Mouse (Mus musculus) cerebellum, adult 11-12 months (tissue): Measurements from ENCODE around the gene Hoxd8.

ENCODE experiments used
- DNase-seq: peaks from one replicate; pipeline ENCODE4 v3.0.0; 2022

Gene Hoxd8

GRCm38 (mm10) chr2:74704393-74704998, at the start of gene Hoxd8:
TSS of gene Hoxd8 (plus strand) at chr2:74704615.
- no peak for DNase-seq

- DNase-seq, result no peak
Observed at GRCm38 (mm10) chr2:74654743-74655419, 49.5 kb upstream of the Hoxd8 start.

GRCm38 (mm10) chr2:74655420-74655781, 49.0 kb upstream of the Hoxd8 start:
- no peak for DNase-seq

GRCm38 (mm10) chr2:74655821-74656631, 48.4 kb upstream of the Hoxd8 start:
- no peak for DNase-seq

- no peak for DNase-seq
Observed at GRCm38 (mm10) chr2:74656632-74657021, 47.8 kb upstream of the Hoxd8 start.

- no peak for DNase-seq
Observed at GRCm38 (mm10) chr2:74657251-74658023, 47.0 kb upstream of the Hoxd8 start.

- no peak for DNase-seq
Observed at GRCm38 (mm10) chr2:74658024-74658666, 46.3 kb upstream of the Hoxd8 start.

GRCm38 (mm10) chr2:74658667-74659371, 45.6 kb upstream of the Hoxd8 start:
- no peak for DNase-seq

- DNase-seq, result no peak
Observed at GRCm38 (mm10) chr2:74659507-74660005, 44.9 kb upstream of the Hoxd8 start, which contains the start of gene Evx2. TSS of gene Evx2 (minus strand) at chr2:74659557.

- DNase-seq, result no peak
Observed at GRCm38 (mm10) chr2:74660421-74661375, 43.7 kb upstream of the Hoxd8 start.

GRCm38 (mm10) chr2:74661685-74662084, 42.7 kb upstream of the Hoxd8 start:
- no peak for DNase-seq

GRCm38 (mm10) chr2:74663291-74663925, 41.0 kb upstream of the Hoxd8 start:
- no peak for DNase-seq

- no peak for DNase-seq
Observed at GRCm38 (mm10) chr2:74666411-74666810, 38.0 kb upstream of the Hoxd8 start.

- no peak for DNase-seq
Observed at GRCm38 (mm10) chr2:74667191-74667841, 37.1 kb upstream of the Hoxd8 start.

- no peak for DNase-seq
Observed at GRCm38 (mm10) chr2:74667842-74668357, 36.5 kb upstream of the Hoxd8 start, which contains the start of gene Hoxd13. TSS of gene Hoxd13 (plus strand) at chr2:74668310.

GRCm38 (mm10) chr2:74668370-74669229, 35.8 kb upstream of the Hoxd8 start:
- DNase-seq, result no peak

GRCm38 (mm10) chr2:74669230-74669578, 35.2 kb upstream of the Hoxd8 start:
- DNase-seq, result no peak

- DNase-seq, result no peak
Observed at GRCm38 (mm10) chr2:74669650-74670235, 34.7 kb upstream of the Hoxd8 start.
